Mouse (Mus musculus) layer of hippocampus, adult 8-10 months (tissue): Measurements from ENCODE around the gene Sept1. TPM values are rescaled to one million over a fixed set of nuclear protein-coding genes. Genes with fewer than 3 reads are reported as not detected.
"Not testable (repeated sequence)": the region's sequence is repeated elsewhere in the genome, so short reads cannot be mapped to it uniquely, and the experiment has no call there.

Experiments
- DNase-seq, 2 experiments: peaks; one replicate each; pipeline ENCODE4 v3.0.0; 2022; ENCODE audit warnings: low spot score in 2 of 2
- total RNA-seq, 4 experiments: library from RNA; stranded (reverse); gene quantifications; 2 replicates each; pipeline ENCODE4 v1.2.4; 2022

The Sept1 gene
- total RNA-seq, 4 experiments from 2014 or later: 2.4 to 7.9 (median 7.0) TPM

- DNase-seq: peak; percentile 91 to 95
Observed at GRCm38 (mm10) chr7:127253821-127254769, 21.2 kb upstream of the Sept1 start.

GRCm38 (mm10) chr7:127253341-127253740, 20.4 kb upstream of the Sept1 start:
- DNase-seq: no peak

- DNase-seq: no peak
Observed at GRCm38 (mm10) chr7:127252414-127252813, 19.5 kb upstream of the Sept1 start.

GRCm38 (mm10) chr7:127250511-127250910, 17.6 kb upstream of the Sept1 start:
- DNase-seq: not testable (repeated sequence)

- no peak for DNase-seq
Observed at GRCm38 (mm10) chr7:127244658-127245510, 12.0 kb upstream of the Sept1 start.

- peak; percentile 89 for DNase-seq
Observed at GRCm38 (mm10) chr7:127243870-127244657, 11.1 kb upstream of the Sept1 start, which contains the start of gene Zfp771. Gene Zfp771, plus strand, starts transcription at chr7:127244274.

- no peak for DNase-seq
Observed at GRCm38 (mm10) chr7:127243361-127243867, 10.5 kb upstream of the Sept1 start.

GRCm38 (mm10) chr7:127234777-127235176, 1.8 kb upstream of the Sept1 start:
- no peak for DNase-seq

- DNase-seq: no peak
Observed at GRCm38 (mm10) chr7:127233765-127234164, 835 bp upstream of the Sept1 start.

GRCm38 (mm10) chr7:127233368-127233749, 429 bp upstream of the Sept1 start:
- DNase-seq: no peak

- no peak for DNase-seq
Observed at GRCm38 (mm10) chr7:127231826-127232621, 906 bp downstream of the Sept1 start.

GRCm38 (mm10) chr7:127231376-127231775, 1.6 kb downstream of the Sept1 start:
- DNase-seq: no peak

GRCm38 (mm10) chr7:127228615-127229303, 4.2 kb downstream of the Sept1 start:
- peak in 1 of 2 experiments; percentile 76 for DNase-seq

GRCm38 (mm10) chr7:127225147-127225995, 7.6 kb downstream of the Sept1 start:
- no peak for DNase-seq

GRCm38 (mm10) chr7:127224616-127225015, 8.3 kb downstream of the Sept1 start:
- DNase-seq: no peak

GRCm38 (mm10) chr7:127223515-127224478, 9.1 kb downstream of the Sept1 start:
- DNase-seq: no peak

GRCm38 (mm10) chr7:127223106-127223505, 9.8 kb downstream of the Sept1 start:
- no peak for DNase-seq
